Mouse (Mus musculus) kidney, embryonic 15.5 days (tissue): ENCODE data around the gene Twf2. TPM values are rescaled to one million over a fixed set of nuclear protein-coding genes. Genes with fewer than 3 reads are reported as not detected.
A peak's percentile ranks its signal among the peaks of the same experiment; 100 is the strongest.

Experiments
- ATAC-seq: fragments of 200-750 bp; cut with Nextera tagmentation; replicated peaks from 2 replicates; pipeline ENCODE4 v1.8.0; 2017; ENCODE audit warnings: moderate TSS enrichment; ENCODE audit not compliant: low FRiP score
- H3K27ac ChIP-seq: fragments of 300-500 bp; sonication (generic); 2 replicates; pipeline ENCODE4 v1.5.1; 2015; ENCODE audit warnings: mild to moderate bottlenecking, inconsistent platforms
- H3K27me3 ChIP-seq: fragments of 300-500 bp; sonication (generic); 2 replicates; pipeline ENCODE4 v1.6.1; 2015; ENCODE audit warnings: inconsistent platforms
- H3K36me3 ChIP-seq: fragments of 300-500 bp; sonication (generic); 2 replicates; pipeline ENCODE4 v1.6.1; 2015; ENCODE audit warnings: inconsistent platforms
- H3K4me1 ChIP-seq: fragments of 300-500 bp; sonication (generic); 2 replicates; pipeline ENCODE4 v1.6.1; 2015; ENCODE audit warnings: inconsistent platforms
- H3K4me2 ChIP-seq: fragments of 300-500 bp; sonication (generic); 2 replicates; pipeline ENCODE4 v1.6.1; 2015; ENCODE audit warnings: moderate library complexity, mild to moderate bottlenecking, inconsistent platforms
- H3K4me3 ChIP-seq: fragments of 300-500 bp; sonication (generic); replicated peaks from 2 replicates; pipeline ENCODE4 v1.5.1; 2015; ENCODE audit warnings: mild to moderate bottlenecking, inconsistent platforms
- H3K9ac ChIP-seq: fragments of 300-500 bp; sonication (generic); 2 replicates; pipeline ENCODE4 v1.6.1; 2015; ENCODE audit warnings: mild to moderate bottlenecking, inconsistent platforms
- H3K9me3 ChIP-seq: fragments of 300-500 bp; sonication (generic); replicated peaks from 2 replicates; pipeline ENCODE4 v1.6.1; 2016; ENCODE audit warnings: inconsistent platforms
- WGBS: fragments of 180-500 bp; shearing (Covaris S2); methylation state at CpG from one replicate; pipeline ENCODE4 v1.1.7; 2015; ENCODE audit warnings: mixed read lengths; 5-methylcytosine and 5-hydroxymethylcytosine counted together
- polyA plus RNA-seq: library from polyadenylated mRNA; unstranded; fragments of >200 nt; fragmentation: Nextera tagmentation; extraction: Ambion mirVana; gene quantifications from 2 replicates; pipeline ENCODE4 v1.2.1, GENCODE M21; 2015

The Twf2 gene
- polyA plus RNA-seq, 1 experiment from 2014 or later = 73.4 TPM

- peak overlapping the region; percentile 65; the same call in 1 of the 2 replicates for H3K27ac ChIP-seq
- H3K27me3 ChIP-seq = no peaks in the 10 kb centered on the region
- no peak for ATAC-seq
- H3K9me3 ChIP-seq = no peaks in the 10 kb centered on the region
- peak overlapping the region; percentile 66 for H3K4me2 ChIP-seq
- 59% methylated on average over 7 of the region's 7 CpGs for WGBS
- H3K4me3 ChIP-seq = peak overlapping the region; percentile 61
- H3K4me1 ChIP-seq = peaks cover 52% of the 10 kb centered on the region
- peak overlapping the region; percentile 68; the same call in 1 of the 2 replicates for H3K9ac ChIP-seq
- peaks cover 17% of the 10 kb centered on the region for H3K36me3 ChIP-seq
Observed at GRCm38 (mm10) chr9:106203990-106204851, 1.3 kb downstream of the Twf2 start.

- Histone ChIP-seq H3K4me2 (no peak overlapping the region), H3K4me1 (peaks cover 41% of the 10 kb centered on the region), H3K27me3 (no peaks in the 10 kb centered on the region), H3K9me3 (no peaks in the 10 kb centered on the region), H3K27ac (no peak overlapping the region), H3K36me3 (peaks cover 21% of the 10 kb centered on the region), H3K9ac (no peak overlapping the region), H3K4me3 (no peak overlapping the region)
- no peak for ATAC-seq
- WGBS = 76% methylated on average over 7 of the region's 7 CpGs
Observed at GRCm38 (mm10) chr9:106205713-106206290, 2.9 kb downstream of the Twf2 start.

GRCm38 (mm10) chr9:106206515-106206914 lies 3.6 kb downstream of the Twf2 start:
- peaks cover 21% of the 10 kb centered on the region for H3K36me3 ChIP-seq
- WGBS = 77% methylated on average over 2 of the region's 2 CpGs
- H3K9me3 ChIP-seq = no peaks in the 10 kb centered on the region
- peaks cover 48% of the 10 kb centered on the region for H3K4me1 ChIP-seq
- H3K9ac ChIP-seq = no peak overlapping the region
- H3K4me3 ChIP-seq = no peak overlapping the region
- ATAC-seq = no peak
- H3K27ac ChIP-seq = no peak overlapping the region
- no peaks in the 10 kb centered on the region for H3K27me3 ChIP-seq
- H3K4me2 ChIP-seq = no peak overlapping the region

GRCm38 (mm10) chr9:106208181-106208580 lies 5.3 kb downstream of the Twf2 start:
- no peak overlapping the region for H3K27ac ChIP-seq
- H3K36me3 ChIP-seq = peaks cover 31% of the 10 kb centered on the region
- no peak overlapping the region for H3K4me2 ChIP-seq
- no peaks in the 10 kb centered on the region for H3K27me3 ChIP-seq
- no peak overlapping the region for H3K4me3 ChIP-seq
- ATAC-seq = no peak
- WGBS = 57% methylated on average over 5 of the region's 5 CpGs
- H3K4me1 ChIP-seq = peaks cover 52% of the 10 kb centered on the region
- H3K9me3 ChIP-seq = no peaks in the 10 kb centered on the region
- no peak overlapping the region for H3K9ac ChIP-seq

- 93% methylated on average over 4 of the region's 4 CpGs for WGBS
- Histone ChIP-seq H3K27ac (no peak overlapping the region), H3K27me3 (no peaks in the 10 kb centered on the region), H3K9me3 (no peaks in the 10 kb centered on the region), H3K4me2 (no peak overlapping the region), H3K9ac (no peak overlapping the region), H3K4me3 (no peak overlapping the region), H3K36me3 (peaks cover 49% of the 10 kb centered on the region), H3K4me1 (peaks cover 34% of the 10 kb centered on the region)
- ATAC-seq = no peak
Observed at GRCm38 (mm10) chr9:106209954-106210353, 7.0 kb downstream of the Twf2 start.

- Histone ChIP-seq H3K9me3 (no peaks in the 10 kb centered on the region), H3K27ac (0 out of 2 replicates have a peak overlapping the region, but pooled peaks have one; percentile 33), H3K9ac (no peak overlapping the region), H3K4me1 (peaks cover 24% of the 10 kb centered on the region), H3K36me3 (peaks cover 55% of the 10 kb centered on the region), H3K4me2 (peak overlapping the region; percentile 54), H3K27me3 (no peaks in the 10 kb centered on the region), H3K4me3 (no peak overlapping the region)
- WGBS = 62% methylated on average over 9 of the region's 9 CpGs
- ATAC-seq = no peak
Observed at GRCm38 (mm10) chr9:106210853-106211609, 8.1 kb downstream of the Twf2 start.

GRCm38 (mm10) chr9:106211680-106212593 lies 9.0 kb downstream of the Twf2 start:
- peak overlapping the region; percentile 24 for H3K4me3 ChIP-seq
- H3K9ac ChIP-seq = peak overlapping the region; percentile 43
- peak overlapping the region; percentile 54 for H3K4me2 ChIP-seq
- 21% methylated on average over 37 of the region's 37 CpGs for WGBS
- H3K27me3 ChIP-seq = no peaks in the 10 kb centered on the region
- 0 out of 2 replicates have a peak overlapping the region, but pooled peaks have one; percentile 33 for H3K27ac ChIP-seq
- peaks cover 52% of the 10 kb centered on the region for H3K36me3 ChIP-seq
- H3K9me3 ChIP-seq = no peaks in the 10 kb centered on the region
- peak; percentile 84 for ATAC-seq
- H3K4me1 ChIP-seq = peaks cover 17% of the 10 kb centered on the region

- Histone ChIP-seq H3K4me3 (no peak overlapping the region), H3K4me1 (peaks cover 16% of the 10 kb centered on the region), H3K27me3 (no peaks in the 10 kb centered on the region), H3K9ac (no peak overlapping the region), H3K9me3 (no peaks in the 10 kb centered on the region), H3K36me3 (peaks cover 51% of the 10 kb centered on the region), H3K27ac (no peak overlapping the region), H3K4me2 (peak overlapping the region; percentile 54; the same call in 1 of the 2 replicates)
- ATAC-seq = no peak
- 85% methylated on average over 12 of the region's 12 CpGs for WGBS
Observed at GRCm38 (mm10) chr9:106212594-106212981, 9.7 kb downstream of the Twf2 start.

GRCm38 (mm10) chr9:106215341-106216125 lies 12.6 kb downstream of the Twf2 start:
- Histone ChIP-seq H3K9ac (no peak overlapping the region), H3K4me1 (peaks cover 17% of the 10 kb centered on the region), H3K4me3 (no peak overlapping the region), H3K27ac (no peak overlapping the region), H3K9me3 (no peaks in the 10 kb centered on the region), H3K36me3 (peaks cover 34% of the 10 kb centered on the region), H3K4me2 (no peak overlapping the region), H3K27me3 (no peaks in the 10 kb centered on the region)
- WGBS = 84% methylated on average over 6 of the region's 6 CpGs
- no peak for ATAC-seq

- peaks cover 34% of the 10 kb centered on the region for H3K36me3 ChIP-seq
- H3K4me3 ChIP-seq = no peak overlapping the region
- peaks cover 19% of the 10 kb centered on the region for H3K4me1 ChIP-seq
- ATAC-seq = no peak
- H3K9me3 ChIP-seq = no peaks in the 10 kb centered on the region
- WGBS = 81% methylated on average over 7 of the region's 7 CpGs
- no peak overlapping the region for H3K4me2 ChIP-seq
- no peaks in the 10 kb centered on the region for H3K27me3 ChIP-seq
- H3K9ac ChIP-seq = no peak overlapping the region
- no peak overlapping the region for H3K27ac ChIP-seq
Observed at GRCm38 (mm10) chr9:106216971-106217370, 14.1 kb downstream of the Twf2 start.
